Mouse (Mus musculus) small intestine, adult 2 months (tissue): ENCODE data around the gene Gm3005. TPM values are rescaled to one million over a fixed set of nuclear protein-coding genes. Genes with fewer than 3 reads are reported as not detected.
"Not testable (repeated sequence)": the region's sequence is repeated elsewhere in the genome, so short reads cannot be mapped to it uniquely, and the experiment has no call there.

Experiments
- H3K27ac ChIP-seq: fragments of 200-500 bp; 2 replicates; pipeline ENCODE4 v1.5.1; 2012; ENCODE audit warnings: low read depth, low read length, control low read depth, inconsistent platforms; ENCODE audit not compliant: insufficient read depth
- H3K27me3 ChIP-seq: fragments of 200-500 bp; 2 replicates; pipeline ENCODE4 v1.6.1; 2012; ENCODE audit warnings: mild to moderate bottlenecking, moderate library complexity, low read length, inconsistent platforms; ENCODE audit not compliant: control insufficient read depth, insufficient read depth
- H3K36me3 ChIP-seq: fragments of 200-500 bp; 2 replicates; pipeline ENCODE4 v1.6.1; 2012; ENCODE audit warnings: mild to moderate bottlenecking, low read length, control low read depth, inconsistent platforms; ENCODE audit not compliant: control insufficient read depth, insufficient read depth
- H3K4me1 ChIP-seq: fragments of 200-500 bp; 2 replicates; pipeline ENCODE4 v1.6.1; 2012; ENCODE audit warnings: low read length, inconsistent platforms, mixed read lengths; ENCODE audit not compliant: control insufficient read depth, insufficient read depth, insufficient read length
- H3K4me3 ChIP-seq: fragments of 200-500 bp; 2 replicates; pipeline ENCODE4 v1.5.1; 2012; ENCODE audit warnings: low read depth, mild to moderate bottlenecking, control low read depth, inconsistent platforms, low read length, moderate library complexity
- WGBS: fragments of 180-500 bp; shearing (Covaris S2); methylation state at CpG from one replicate; pipeline ENCODE4 v1.1.7; 2018; 5-methylcytosine and 5-hydroxymethylcytosine counted together
- polyA plus RNA-seq: library from polyadenylated mRNA; depleted of rRNA; stranded (reverse); fragments of >200 nt; gene quantifications from 2 replicates; pipeline ENCODE4 v1.2.3, GENCODE M21; 2012; rRNA removed

The Gm3005 gene
- polyA plus RNA-seq = not detected in 2 replicates

GRCm38 (mm10) chr14:3427803-3428202 lies at the start of gene Gm3005:
Gm3005 (plus strand) TSS chr14:3428103.
- H3K4me3 ChIP-seq, H3K27me3 ChIP-seq, H3K36me3 ChIP-seq, H3K4me1 ChIP-seq, H3K27ac ChIP-seq: not testable (repeated sequence)
- WGBS = no CpG with 5 or more reads among the region's 2 CpGs

GRCm38 (mm10) chr14:3394793-3395192 lies 33.1 kb upstream of the Gm3005 start, which contains the start of gene Gm10413:
Gm10413 (plus strand) TSS chr14:3395093.
- not testable (repeated sequence) for H3K27ac ChIP-seq, H3K36me3 ChIP-seq, H3K27me3 ChIP-seq, H3K4me3 ChIP-seq, H3K4me1 ChIP-seq
- WGBS = no CpG with 5 or more reads among the region's 2 CpGs

- not testable (repeated sequence) for H3K36me3 ChIP-seq, H3K27me3 ChIP-seq, H3K4me3 ChIP-seq, H3K27ac ChIP-seq, H3K4me1 ChIP-seq
- WGBS = no CpG with 5 or more reads among the region's 32 CpGs
These were observed 15.6 kb upstream of the Gm3005 start, which contains the start of gene Gm10409 for GRCm38 (mm10) chr14:3412314-3412713. Gm10409 (plus strand) TSS chr14:3412614.

- not testable (repeated sequence) for H3K4me3 ChIP-seq, H3K4me1 ChIP-seq, H3K36me3 ChIP-seq, H3K27me3 ChIP-seq, H3K27ac ChIP-seq
- no CpG with 5 or more reads among the region's 3 CpGs for WGBS
These were observed 21.2 kb downstream of the Gm3005 start, which contains the start of gene Gm10408 for GRCm38 (mm10) chr14:3449079-3449478. Gm10408 (plus strand) TSS chr14:3449379.

- WGBS = no CpG with 5 or more reads among the region's 2 CpGs
- not testable (repeated sequence) for H3K27me3 ChIP-seq, H3K27ac ChIP-seq, H3K36me3 ChIP-seq, H3K4me3 ChIP-seq, H3K4me1 ChIP-seq
These were observed 206.3 kb downstream of the Gm3005 start, which contains the start of gene Gm3012 for GRCm38 (mm10) chr14:3634212-3634611. Gm3012 (plus strand) TSS chr14:3634512.

Other genes with a start within 250 kb of the Gm3005 start
- gene Gm5795, start 239.8 kb upstream of the Gm3005 start, polyA plus RNA-seq = not detected in 2 replicates
- 0.08 TPM in 1 of 2 replicates, not detected in the other for gene D830030K20Rik, start 219.6 kb upstream of the Gm3005 start, polyA plus RNA-seq
- gene Gm2956, start 95.5 kb upstream of the Gm3005 start, polyA plus RNA-seq = not detected in 2 replicates
- gene Gm10413, start 33.0 kb upstream of the Gm3005 start, polyA plus RNA-seq = not detected in 2 replicates
- not detected in 2 replicates for gene Gm10409, start 15.5 kb upstream of the Gm3005 start, polyA plus RNA-seq
- gene Gm10408, start 21.3 kb downstream of the Gm3005 start, polyA plus RNA-seq = not detected in 2 replicates
- not detected in 2 replicates for gene Gm3012, start 206.4 kb downstream of the Gm3005 start, polyA plus RNA-seq
- not detected in 2 replicates for gene Gm3020, start 223.9 kb downstream of the Gm3005 start, polyA plus RNA-seq